Mouse (Mus musculus): ENCODE measurements around the gene Lyl1. TPM values are rescaled to one million over a fixed set of nuclear protein-coding genes. Genes with fewer than 3 reads are reported as not detected.

The Lyl1 gene
- polyA plus RNA-seq, 1 experiment from 2014 or later, result 13.7 TPM

- ATAC-seq (ENCODE audit: insufficient number of reproducible peaks, insufficient read depth, low FRiP score, low read depth), result no peak
- Histone ChIP-seq H3K27me3 (ENCODE audit: control insufficient read depth, insufficient read depth, low read length) (peaks cover 57% of the 10 kb centered on the region), H3K4me3 (ENCODE audit: control insufficient read depth in 1 of 2, insufficient read depth in 1 of 2, low read depth in 1 of 2, low read length in 2 of 2) (peak overlapping the region in 1 of 2 experiments; percentile 42; a peak in 2 of 4 replicates), H3K4me2 (ENCODE audit: low read length) (peak overlapping the region; percentile 65), H3K27ac (replicated peaks in 1 of 2; ENCODE audit: control insufficient read depth in 1 of 2, insufficient read depth in 1 of 2, low read depth in 2 of 2, low read length in 2 of 2) (peak overlapping the region in 1 of 2 experiments; percentile 85; a peak in 2 of 4 replicates), H3K9ac (ENCODE audit: low read length) (peak overlapping the region; percentile 69), H3K9me3 (ENCODE audit: control insufficient read depth, low read length) (no peaks in the 10 kb centered on the region), H3K36me3 (ENCODE audit: control insufficient read depth, insufficient read depth, low read length) (0 out of 2 replicates have a peak, but pooled peaks cover 4% of the 10 kb centered on the region), H3K4me1 (ENCODE audit: control insufficient read depth in 2 of 2, insufficient read depth in 2 of 2, low read length in 2 of 2) (peaks cover 16 to 53% of the 10 kb centered on the region in 2 experiments; a peak in 3 of 4 replicates)
- 3% methylated on average over 12 of the region's 12 CpGs for WGBS
These were observed 4.7 kb downstream of the Lyl1 start for GRCm38 (mm10) chr8:84705960-84706359.

GRCm38 (mm10) chr8:84706610-84707266 is 5.5 kb downstream of the Lyl1 start:
- no peaks in the 10 kb centered on the region for H3K9me3 ChIP-seq (ENCODE audit: control insufficient read depth, low read length)
- H3K27ac ChIP-seq (replicated peaks in 1 of 2; ENCODE audit: control insufficient read depth in 1 of 2, insufficient read depth in 1 of 2, low read depth in 2 of 2, low read length in 2 of 2), result peak overlapping the region; percentile 66 to 75
- H3K27me3 ChIP-seq (ENCODE audit: control insufficient read depth, insufficient read depth, low read length), result peaks cover 57% of the 10 kb centered on the region
- H3K36me3 ChIP-seq (ENCODE audit: control insufficient read depth, insufficient read depth, low read length), result 0 out of 2 replicates have a peak, but pooled peaks cover 4% of the 10 kb centered on the region
- 0 out of 2 replicates have a peak, but pooled peaks have one; percentile 14 for ATAC-seq (ENCODE audit: insufficient number of reproducible peaks, insufficient read depth, low FRiP score, low read depth)
- H3K4me2 ChIP-seq (ENCODE audit: low read length), result peak overlapping the region; percentile 51
- peak overlapping the region; percentile 65 for H3K9ac ChIP-seq (ENCODE audit: low read length)
- H3K4me1 ChIP-seq (ENCODE audit: control insufficient read depth in 2 of 2, insufficient read depth in 2 of 2, low read length in 2 of 2), result peaks cover 14 to 52% of the 10 kb centered on the region in 2 experiments
- H3K4me3 ChIP-seq (ENCODE audit: control insufficient read depth in 1 of 2, insufficient read depth in 1 of 2, low read depth in 1 of 2, low read length in 2 of 2), result peak overlapping the region; percentile 27 to 35
- 7% methylated on average over 45 of the region's 45 CpGs for WGBS

GRCm38 (mm10) chr8:84707267-84707883 is 6.1 kb downstream of the Lyl1 start:
- H3K27me3 ChIP-seq (ENCODE audit: control insufficient read depth, insufficient read depth, low read length), result peaks cover 52% of the 10 kb centered on the region

GRCm38 (mm10) chr8:84708071-84708541 is 6.8 kb downstream of the Lyl1 start:
- peaks cover 24 to 62% of the 10 kb centered on the region in 2 experiments for H3K4me1 ChIP-seq (ENCODE audit: control insufficient read depth in 2 of 2, insufficient read depth in 2 of 2, low read length in 2 of 2)
- H3K27me3 ChIP-seq (ENCODE audit: control insufficient read depth, insufficient read depth, low read length), result peaks cover 47% of the 10 kb centered on the region
- peak overlapping the region; percentile 65; the same call in 1 of the 2 replicates for H3K9ac ChIP-seq (ENCODE audit: low read length)
- peak overlapping the region; percentile 27 to 35; a peak in 3 of 4 replicates for H3K4me3 ChIP-seq (ENCODE audit: control insufficient read depth in 1 of 2, insufficient read depth in 1 of 2, low read depth in 1 of 2, low read length in 2 of 2)
- no peak for ATAC-seq (ENCODE audit: insufficient number of reproducible peaks, insufficient read depth, low FRiP score, low read depth)
- H3K9me3 ChIP-seq (ENCODE audit: control insufficient read depth, low read length), result no peaks in the 10 kb centered on the region
- peak overlapping the region; percentile 33 to 75; a peak in 3 of 4 replicates for H3K27ac ChIP-seq (replicated peaks in 1 of 2; ENCODE audit: control insufficient read depth in 1 of 2, insufficient read depth in 1 of 2, low read depth in 2 of 2, low read length in 2 of 2)
- 17% methylated on average over 15 of the region's 15 CpGs for WGBS
- 0 out of 2 replicates have a peak, but pooled peaks cover 4% of the 10 kb centered on the region for H3K36me3 ChIP-seq (ENCODE audit: control insufficient read depth, insufficient read depth, low read length)
- peak overlapping the region; percentile 51 for H3K4me2 ChIP-seq (ENCODE audit: low read length)

More at GRCm38 (mm10) chr8:84707267-84707883, 6.1 kb downstream of the Lyl1 start:
- Histone ChIP-seq H3K4me1 (ENCODE audit: control insufficient read depth in 2 of 2, insufficient read depth in 2 of 2, low read length in 2 of 2) (peaks cover 19 to 55% of the 10 kb centered on the region in 2 experiments), H3K9me3 (ENCODE audit: control insufficient read depth, low read length) (no peaks in the 10 kb centered on the region), H3K4me2 (ENCODE audit: low read length) (peak overlapping the region; percentile 51), H3K27ac (replicated peaks in 1 of 2; ENCODE audit: control insufficient read depth in 1 of 2, insufficient read depth in 1 of 2, low read depth in 2 of 2, low read length in 2 of 2) (peak overlapping the region; percentile 66 to 75), H3K9ac (ENCODE audit: low read length) (peak overlapping the region; percentile 65), H3K4me3 (ENCODE audit: control insufficient read depth in 1 of 2, insufficient read depth in 1 of 2, low read depth in 1 of 2, low read length in 2 of 2) (peak overlapping the region; percentile 27 to 35), H3K36me3 (ENCODE audit: control insufficient read depth, insufficient read depth, low read length) (0 out of 2 replicates have a peak, but pooled peaks cover 4% of the 10 kb centered on the region)
- peak; percentile 19 for ATAC-seq (ENCODE audit: insufficient number of reproducible peaks, insufficient read depth, low FRiP score, low read depth)
- WGBS, result 12% methylated on average over 20 of the region's 22 CpGs

- peaks cover 38% of the 10 kb centered on the region for H3K27me3 ChIP-seq (ENCODE audit: control insufficient read depth, insufficient read depth, low read length)
- H3K36me3 ChIP-seq (ENCODE audit: control insufficient read depth, insufficient read depth, low read length), result 0 out of 2 replicates have a peak, but pooled peaks cover 4% of the 10 kb centered on the region
- no peak overlapping the region; a peak in 1 of 4 replicates for H3K4me3 ChIP-seq (ENCODE audit: control insufficient read depth in 1 of 2, insufficient read depth in 1 of 2, low read depth in 1 of 2, low read length in 2 of 2)
- H3K4me1 ChIP-seq (ENCODE audit: control insufficient read depth in 2 of 2, insufficient read depth in 2 of 2, low read length in 2 of 2), result peaks cover 29 to 68% of the 10 kb centered on the region in 2 experiments
- no peak overlapping the region for H3K27ac ChIP-seq (replicated peaks in 1 of 2; ENCODE audit: control insufficient read depth in 1 of 2, insufficient read depth in 1 of 2, low read depth in 2 of 2, low read length in 2 of 2)
- H3K9ac ChIP-seq (ENCODE audit: low read length), result no peak overlapping the region
- 23% methylated on average over 12 of the region's 12 CpGs for WGBS
- no peaks in the 10 kb centered on the region for H3K9me3 ChIP-seq (ENCODE audit: control insufficient read depth, low read length)
- H3K4me2 ChIP-seq (ENCODE audit: low read length), result peak overlapping the region; percentile 51; the same call in 1 of the 2 replicates
- peak; percentile 27; the same call in 1 of the 2 replicates for ATAC-seq (ENCODE audit: insufficient number of reproducible peaks, insufficient read depth, low FRiP score, low read depth)
These were observed 7.7 kb downstream of the Lyl1 start for GRCm38 (mm10) chr8:84708774-84709475.

GRCm38 (mm10) chr8:84709931-84710330 is 8.7 kb downstream of the Lyl1 start:
- Histone ChIP-seq H3K36me3 (ENCODE audit: control insufficient read depth, insufficient read depth, low read length) (0 out of 2 replicates have a peak, but pooled peaks cover 4% of the 10 kb centered on the region), H3K9me3 (ENCODE audit: control insufficient read depth, low read length) (no peaks in the 10 kb centered on the region), H3K27me3 (ENCODE audit: control insufficient read depth, insufficient read depth, low read length) (peaks cover 31% of the 10 kb centered on the region), H3K4me1 (ENCODE audit: control insufficient read depth in 2 of 2, insufficient read depth in 2 of 2, low read length in 2 of 2) (peaks cover 32 to 68% of the 10 kb centered on the region in 2 experiments), H3K9ac (ENCODE audit: low read length) (no peak overlapping the region), H3K27ac (replicated peaks in 1 of 2; ENCODE audit: control insufficient read depth in 1 of 2, insufficient read depth in 1 of 2, low read depth in 2 of 2, low read length in 2 of 2) (peak overlapping the region; percentile 11 to 35; a peak in 1 of 4 replicates), H3K4me2 (ENCODE audit: low read length) (no peak overlapping the region), H3K4me3 (ENCODE audit: control insufficient read depth in 1 of 2, insufficient read depth in 1 of 2, low read depth in 1 of 2, low read length in 2 of 2) (no peak overlapping the region)
- WGBS, result 95% methylated on average over 1 of the region's 1 CpGs
- no peak for ATAC-seq (ENCODE audit: insufficient number of reproducible peaks, insufficient read depth, low FRiP score, low read depth)

GRCm38 (mm10) chr8:84711312-84711711 is 10.1 kb downstream of the Lyl1 start:
- H3K27ac ChIP-seq (replicated peaks in 1 of 2; ENCODE audit: control insufficient read depth in 1 of 2, insufficient read depth in 1 of 2, low read depth in 2 of 2, low read length in 2 of 2), result peak overlapping the region; percentile 59 to 76
- no peak overlapping the region for H3K9ac ChIP-seq (ENCODE audit: low read length)
- no peaks in the 10 kb centered on the region for H3K9me3 ChIP-seq (ENCODE audit: control insufficient read depth, low read length)
- ATAC-seq (ENCODE audit: insufficient number of reproducible peaks, insufficient read depth, low FRiP score, low read depth), result no peak
- H3K4me2 ChIP-seq (ENCODE audit: low read length), result no peak overlapping the region
- WGBS, result 52% methylated on average over 3 of the region's 3 CpGs
- H3K4me3 ChIP-seq (ENCODE audit: control insufficient read depth in 1 of 2, insufficient read depth in 1 of 2, low read depth in 1 of 2, low read length in 2 of 2), result no peak overlapping the region
- peaks cover 36 to 69% of the 10 kb centered on the region in 2 experiments for H3K4me1 ChIP-seq (ENCODE audit: control insufficient read depth in 2 of 2, insufficient read depth in 2 of 2, low read length in 2 of 2)
- peaks cover 27% of the 10 kb centered on the region for H3K27me3 ChIP-seq (ENCODE audit: control insufficient read depth, insufficient read depth, low read length)
- 0 out of 2 replicates have a peak, but pooled peaks cover 7% of the 10 kb centered on the region for H3K36me3 ChIP-seq (ENCODE audit: control insufficient read depth, insufficient read depth, low read length)

All from heart, embryonic 14.5 days (tissue).